11 mouse cellular contexts compared by ENCODE assay signal in the genomic region with DNA sequence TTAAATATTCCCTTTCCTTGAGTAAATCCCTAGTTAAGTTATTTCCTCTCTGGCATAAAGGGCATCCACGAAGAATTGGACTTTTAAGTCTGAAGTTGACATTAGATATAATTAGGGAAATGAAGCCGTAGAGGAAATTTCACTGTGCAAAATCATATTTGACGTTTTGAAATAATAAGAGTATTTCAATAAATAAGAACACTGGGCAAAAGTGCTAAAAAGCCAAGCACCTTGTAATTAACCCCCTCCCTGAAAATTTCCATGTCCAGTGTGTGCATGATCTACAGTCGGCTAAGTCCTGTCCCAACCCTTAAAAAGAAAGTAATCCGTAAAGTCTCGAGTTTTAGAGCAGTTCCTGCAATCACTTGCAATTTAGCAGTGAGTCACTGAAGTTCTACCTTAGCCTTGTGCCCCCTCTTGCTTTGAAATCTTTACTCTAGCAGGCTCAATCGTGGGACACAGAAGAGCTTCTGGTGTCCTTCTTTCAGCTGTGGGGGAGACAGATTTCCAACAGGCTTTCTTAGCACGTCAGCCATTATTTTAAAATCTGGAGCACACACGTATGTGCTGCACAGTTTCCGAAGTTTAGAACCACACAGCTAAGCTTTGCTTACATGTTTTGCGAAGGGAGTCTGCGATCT.
DNase-seq lines count a peak whose midpoint lies in the region; ATAC-seq and TF ChIP-seq lines count a peak whose summit lies in the region.
"Had no signal": no experiment of that assay in that cellular context is flagged by ENCODE, and none has a peak within 500 bp of the region (broad histone marks: within the 10 kb centered on the region; RNA-seq: fewer than 3 reads in every experiment).

No protein-coding gene starts in this region.

- TF ChIP-seq POLR2A in cortical plate, adult 2 months (IDR thresholded peaks at IDR 0.05; ENCODE audit: extremely low read depth, insufficient read depth, low read length) = no peak

- no peaks in the 10 kb centered on the region for H3K27me3 ChIP-seq in hindbrain, postnatal 0 days (ENCODE audit: insufficient read depth, low read length)
- peaks cover 82% of the 10 kb centered on the region for H3K27me3 ChIP-seq in hindbrain, embryonic 12.5 days

- H3K36me3 ChIP-seq in hindbrain, postnatal 0 days (ENCODE audit: insufficient read depth, low read length) = no peaks in the 10 kb centered on the region
- no peaks in the 10 kb centered on the region for H3K36me3 ChIP-seq in hindbrain, embryonic 12.5 days

- intact Hi-C loops in heart, postnatal 25 days (cut with DNase I) = no loop called here

- H3K4me2 ChIP-seq in hindbrain, postnatal 0 days (ENCODE audit: low read depth, low read length) = peak overlapping the region; percentile 40
- no peak overlapping the region for H3K4me2 ChIP-seq in hindbrain, embryonic 12.5 days (replicated peaks)
- H3K4me2 ChIP-seq: liver, embryonic 11.5 days had no signal

- TF ChIP-seq CTCF in hindbrain, postnatal 0 days (IDR thresholded peaks at IDR 0.05; ENCODE audit: low read depth) = no peak
- TF ChIP-seq CTCF in cortical plate, adult 2 months (IDR thresholded peaks at IDR 0.05; ENCODE audit: extremely low read depth, insufficient read depth, low read length) = no peak

- peak; percentile 17 for DNase-seq in adrenal gland, postnatal 14 days
- DNase-seq in adrenal gland, adult 8-10 months = no peak
- no peak for DNase-seq in hindbrain, postnatal 0 days (ENCODE audit: low spot score)
- DNase-seq in 3134 (ENCODE audit: extremely low read depth, insufficient read length, low spot score) = peak; percentile 66
- DNase-seq in heart, postnatal 25 days (ENCODE audit: low spot score) = no peak
- DNase-seq: embryo, embryonic 11 days; retina, postnatal 1 day had no signal

- 74% methylated on average over 12 of the region's 12 CpGs for WGBS in hindbrain, postnatal 0 days
- 80% methylated on average over 12 of the region's 12 CpGs for WGBS in hindbrain, embryonic 12.5 days

- no peak overlapping the region for H3K4me3 ChIP-seq in hindbrain, postnatal 0 days (ENCODE audit: low read length)
- H3K4me3 ChIP-seq in hindbrain, embryonic 12.5 days = no peak overlapping the region
- H3K4me3 ChIP-seq in cortical plate, adult 2 months (ENCODE audit: insufficient read depth, low read length) = no peak overlapping the region

- ATAC-seq in hindbrain, postnatal 0 days = no peak
- no peak for ATAC-seq in hindbrain, embryonic 12.5 days (ENCODE audit: low FRiP score)
- ATAC-seq in megakaryocyte, adult 5-6 weeks (ENCODE audit: poor library complexity, severe bottlenecking) = no peak

- H3K27ac ChIP-seq in hindbrain, postnatal 0 days = peak overlapping the region; percentile 12; the same call in 1 of the 2 replicates
- H3K27ac ChIP-seq in hindbrain, embryonic 12.5 days = no peak overlapping the region
- peak overlapping the region; percentile 47 for H3K27ac ChIP-seq in cortical plate, adult 2 months (ENCODE audit: insufficient read depth, low read length)

- H3K9me3 ChIP-seq in hindbrain, postnatal 0 days (ENCODE audit: low read length) = no peaks in the 10 kb centered on the region
- H3K9me3 ChIP-seq in hindbrain, embryonic 12.5 days (replicated peaks) = no peaks in the 10 kb centered on the region

- peaks cover 21% of the 10 kb centered on the region; the same call in 1 of the 2 replicates for H3K4me1 ChIP-seq in hindbrain, postnatal 0 days (ENCODE audit: insufficient read depth, low read length)
- H3K4me1 ChIP-seq in hindbrain, embryonic 12.5 days = peaks cover 23% of the 10 kb centered on the region
- peaks cover 5% of the 10 kb centered on the region for H3K4me1 ChIP-seq in cortical plate, adult 2 months (ENCODE audit: control insufficient read depth, insufficient read depth, low read length)

- H3K9ac ChIP-seq in hindbrain, postnatal 0 days (replicated peaks; ENCODE audit: low read length) = peak overlapping the region; percentile 4; the same call in 1 of the 2 replicates
- no peak overlapping the region for H3K9ac ChIP-seq in hindbrain, embryonic 12.5 days

Comparison
In these comparisons a context has a peak if more than half of its experiments do, and no peak if none do; other contexts are left out.
1. DNase-seq: peak in adrenal gland, postnatal 14 days (single experiment) and 3134 (single experiment); none in adrenal gland, adult 8-10 months (single experiment), hindbrain, postnatal 0 days (single experiment) and heart, postnatal 25 days (single experiment).